Mouse (Mus musculus) limb, embryonic 14.5 days (tissue): ENCODE measurements around the gene Adcy9. TPM values are rescaled to one million over a fixed set of nuclear protein-coding genes. Genes with fewer than 3 reads are reported as not detected.

ENCODE experiments used
- ATAC-seq: fragments of 200-750 bp; cut with Nextera tagmentation; 2 replicates; pipeline ENCODE4 v1.8.0; 2017; ENCODE audit warnings: low read depth, moderate number of reproducible peaks, moderate TSS enrichment; ENCODE audit not compliant: low FRiP score
- DNase-seq: peaks from one replicate; pipeline ENCODE4 v3.0.0-alpha.2; 2015; ENCODE audit warnings: low spot score
- H3K27ac ChIP-seq: fragments of 300-500 bp; sonication (generic); replicated peaks from 2 replicates; pipeline ENCODE4 v1.5.1; 2014; ENCODE audit warnings: low read depth, mild to moderate bottlenecking, low read length, moderate library complexity, mixed read lengths
- H3K27me3 ChIP-seq: fragments of 300-500 bp; sonication (generic); 2 replicates; pipeline ENCODE4 v1.6.1; 2014; ENCODE audit warnings: low read length, mixed read lengths; ENCODE audit not compliant: control insufficient read depth, insufficient read depth
- H3K36me3 ChIP-seq: fragments of 300-500 bp; sonication (generic); 2 replicates; pipeline ENCODE4 v1.6.1; 2014; ENCODE audit warnings: mild to moderate bottlenecking, low read length, moderate library complexity, mixed read lengths; ENCODE audit not compliant: control insufficient read depth, insufficient read depth
- H3K4me1 ChIP-seq: fragments of 300-500 bp; sonication (generic); 2 replicates; pipeline ENCODE4 v1.6.1; 2014; ENCODE audit warnings: antibody characterized with exemption, low read length, mixed read lengths; ENCODE audit not compliant: control insufficient read depth, insufficient read depth
- H3K4me2 ChIP-seq: fragments of 300-500 bp; sonication (generic); replicated peaks from 2 replicates; pipeline ENCODE4 v1.6.1; 2014; ENCODE audit warnings: low read depth, mild to moderate bottlenecking, low read length, moderate library complexity; ENCODE audit not compliant: severe bottlenecking
- H3K4me3 ChIP-seq: fragments of 300-500 bp; sonication (generic); replicated peaks from 2 replicates; pipeline ENCODE4 v1.5.1; 2014; ENCODE audit warnings: low read length
- H3K9ac ChIP-seq: fragments of 300-500 bp; sonication (generic); 2 replicates; pipeline ENCODE4 v1.6.1; 2014; ENCODE audit warnings: mild to moderate bottlenecking, low read depth, low read length, moderate library complexity; ENCODE audit not compliant: severe bottlenecking
- H3K9me3 ChIP-seq: fragments of 300-500 bp; sonication (generic); 2 replicates; pipeline ENCODE4 v1.6.1; 2016; ENCODE audit warnings: low read length; ENCODE audit not compliant: control insufficient read depth
- POLR2A ChIP-seq: fragments of 200-500 bp; IDR thresholded peaks from 2 replicates; pipeline ENCODE4 v1.8.0; 2012; ENCODE audit warnings: inconsistent platforms, mild to moderate bottlenecking, moderate library complexity, borderline replicate concordance; ENCODE audit not compliant: insufficient read depth, insufficient read length; ENCODE audit errors: extremely low read depth
- WGBS: fragments of 180-500 bp; shearing (Covaris S2); extraction: QIAGEN DNeasy Blood & Tissue Kit; methylation state at CpG from one replicate; pipeline ENCODE4 v1.1.7; 2014; 5-methylcytosine and 5-hydroxymethylcytosine counted together
- polyA plus RNA-seq, 2 experiments: library from polyadenylated mRNA; depleted of rRNA in 1 of 2; stranded (reverse) in 1 of 2; unstranded in 1 of 2; fragments of >200 nt; fragmentation: Nextera tagmentation in 1 of 2; extraction: Ambion mirVana in 1 of 2; gene quantifications; 2 replicates each; pipeline versions ENCODE4 v1.2.1 to v1.2.3; 2012 to 2014

Adcy9 gene
- polyA plus RNA-seq, 2 experiments = 2.4 to 3.2 TPM

- Histone ChIP-seq H3K4me3 (no peak overlapping the region), H3K27me3 (no peaks in the 10 kb centered on the region)
- no peak for DNase-seq
These were observed 148.0 kb downstream of the Adcy9 start for GRCm38 (mm10) chr16:4272254-4272653.

GRCm38 (mm10) chr16:4270911-4271310 lies 149.4 kb downstream of the Adcy9 start:
- ATAC-seq = peak; percentile 69
- WGBS = 0% methylated on average over 1 of the region's 1 CpGs
- H3K27me3 ChIP-seq = no peaks in the 10 kb centered on the region
- no peaks in the 10 kb centered on the region for H3K36me3 ChIP-seq
- H3K9me3 ChIP-seq = no peaks in the 10 kb centered on the region
- H3K4me2 ChIP-seq = no peak overlapping the region
- H3K4me1 ChIP-seq = peaks cover 27% of the 10 kb centered on the region
- H3K27ac ChIP-seq = peak overlapping the region; percentile 56
- no peak overlapping the region for H3K9ac ChIP-seq
- no peak overlapping the region for H3K4me3 ChIP-seq
- TF ChIP-seq POLR2A = no peak
- DNase-seq = peak; percentile 87

More at GRCm38 (mm10) chr16:4272254-4272653, 148.0 kb downstream of the Adcy9 start:
- no peaks in the 10 kb centered on the region for H3K36me3 ChIP-seq
- no peak overlapping the region for H3K9ac ChIP-seq
- TF ChIP-seq POLR2A = no peak
- H3K4me1 ChIP-seq = peaks cover 27% of the 10 kb centered on the region
- no peak overlapping the region for H3K4me2 ChIP-seq
- H3K27ac ChIP-seq = no peak overlapping the region
- WGBS = 78% methylated on average over 3 of the region's 3 CpGs
- H3K9me3 ChIP-seq = no peaks in the 10 kb centered on the region
- ATAC-seq = no peak

- peak; percentile 85 for ATAC-seq
- no peaks in the 10 kb centered on the region for H3K9me3 ChIP-seq
- 7% methylated on average over 39 of the region's 40 CpGs for WGBS
- H3K9ac ChIP-seq = peak overlapping the region; percentile 56
- peaks cover 17% of the 10 kb centered on the region for H3K4me1 ChIP-seq
- DNase-seq = peak; percentile 78
- H3K36me3 ChIP-seq = no peaks in the 10 kb centered on the region
- H3K4me2 ChIP-seq = peak overlapping the region; percentile 79
- no peak for TF ChIP-seq POLR2A
- no peak overlapping the region for H3K27ac ChIP-seq
- no peaks in the 10 kb centered on the region for H3K27me3 ChIP-seq
- H3K4me3 ChIP-seq = peak overlapping the region; percentile 39
These were observed 152.2 kb downstream of the Adcy9 start for GRCm38 (mm10) chr16:4267857-4268666.

- Histone ChIP-seq H3K9ac (peak overlapping the region; percentile 56), H3K27me3 (no peaks in the 10 kb centered on the region), H3K4me1 (peaks cover 17% of the 10 kb centered on the region), H3K4me3 (peak overlapping the region; percentile 39), H3K27ac (no peak overlapping the region), H3K4me2 (peak overlapping the region; percentile 79), H3K36me3 (no peaks in the 10 kb centered on the region), H3K9me3 (no peaks in the 10 kb centered on the region)
- DNase-seq (no peak), ATAC-seq (no peak; the same call in 1 of the 2 replicates)
- 55% methylated on average over 9 of the region's 9 CpGs for WGBS
- no peak for TF ChIP-seq POLR2A
These were observed 152.8 kb downstream of the Adcy9 start for GRCm38 (mm10) chr16:4267453-4267852.

- ATAC-seq (no peak), DNase-seq (no peak)
- no peak for TF ChIP-seq POLR2A
- H3K36me3 ChIP-seq = no peaks in the 10 kb centered on the region
- H3K9ac ChIP-seq = no peak overlapping the region
- WGBS = 60% methylated on average over 5 of the region's 5 CpGs
- H3K9me3 ChIP-seq = no peaks in the 10 kb centered on the region
- no peak overlapping the region for H3K27ac ChIP-seq
- H3K27me3 ChIP-seq = no peaks in the 10 kb centered on the region
- no peak overlapping the region for H3K4me2 ChIP-seq
- H3K4me3 ChIP-seq = no peak overlapping the region
- H3K4me1 ChIP-seq = peaks cover 6% of the 10 kb centered on the region
These were observed 154.9 kb downstream of the Adcy9 start for GRCm38 (mm10) chr16:4265351-4265750.
